Mouse (Mus musculus) neural tube, embryonic 10.5 days (tissue): ENCODE data around the gene Cpa4.

ENCODE experiments used
- DNase-seq: peaks from one replicate; pipeline ENCODE4 v3.0.0-alpha.2; 2017; ENCODE audit warnings: low spot score; ENCODE audit errors: extremely low spot score

Gene Cpa4

GRCm38 (mm10) chr6:30591851-30592404, 23.8 kb downstream of the Cpa4 start:
- no peak for DNase-seq

DNA sequence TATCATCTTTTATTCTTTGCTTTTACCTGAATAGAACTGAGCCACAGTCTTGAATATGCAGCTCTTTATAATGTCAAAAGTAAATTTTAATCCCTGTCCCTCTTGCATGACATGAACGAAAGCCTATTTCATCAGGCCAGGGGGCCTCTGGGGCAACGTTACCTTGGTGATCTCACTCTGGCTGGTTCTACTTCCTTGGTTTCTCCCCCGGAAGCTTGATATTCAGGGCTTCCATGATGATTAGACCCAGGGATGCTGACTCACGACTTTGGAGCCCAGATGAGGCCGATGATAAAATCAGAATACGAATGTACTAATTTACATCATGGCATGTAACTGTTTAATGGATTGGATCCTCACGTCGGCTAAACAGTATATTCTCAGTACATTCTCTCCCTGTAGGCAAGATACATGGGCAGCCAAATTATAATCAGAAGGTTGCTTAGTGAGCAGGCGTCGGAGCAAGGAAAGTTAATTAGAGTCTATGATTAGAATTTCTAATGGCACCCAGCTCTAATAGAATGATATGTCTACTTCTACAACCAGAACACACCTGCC, 24.3 kb downstream of the Cpa4 start:
- no peak for DNase-seq

GRCm38 (mm10) chr6:30594364-30594763, 26.2 kb downstream of the Cpa4 start:
- DNase-seq, result no peak

GRCm38 (mm10) chr6:30596230-30596898, 28.2 kb downstream of the Cpa4 start:
- no peak for DNase-seq

- DNase-seq, result no peak
Measured at GRCm38 (mm10) chr6:30600033-30600432, 31.9 kb downstream of the Cpa4 start.

DNA sequence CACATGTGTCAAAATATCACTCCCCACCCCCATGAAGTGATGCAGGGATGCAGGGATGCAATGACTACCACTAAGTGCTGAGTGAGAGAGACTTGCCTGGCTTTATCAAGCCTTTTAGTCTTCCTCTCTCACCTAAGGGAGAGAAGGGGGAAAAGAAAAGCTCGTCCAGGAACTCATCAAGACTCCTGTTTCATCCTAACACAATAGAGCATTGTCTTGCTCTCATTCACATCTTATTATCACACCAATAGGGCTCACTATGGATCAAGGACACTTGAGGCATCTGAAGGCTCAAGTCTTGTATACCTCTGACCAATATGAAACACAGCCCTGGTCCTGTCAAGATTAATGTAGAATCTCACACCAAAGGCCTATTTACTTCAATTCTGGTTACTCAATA, 32.8 kb downstream of the Cpa4 start:
- no peak for DNase-seq

DNA sequence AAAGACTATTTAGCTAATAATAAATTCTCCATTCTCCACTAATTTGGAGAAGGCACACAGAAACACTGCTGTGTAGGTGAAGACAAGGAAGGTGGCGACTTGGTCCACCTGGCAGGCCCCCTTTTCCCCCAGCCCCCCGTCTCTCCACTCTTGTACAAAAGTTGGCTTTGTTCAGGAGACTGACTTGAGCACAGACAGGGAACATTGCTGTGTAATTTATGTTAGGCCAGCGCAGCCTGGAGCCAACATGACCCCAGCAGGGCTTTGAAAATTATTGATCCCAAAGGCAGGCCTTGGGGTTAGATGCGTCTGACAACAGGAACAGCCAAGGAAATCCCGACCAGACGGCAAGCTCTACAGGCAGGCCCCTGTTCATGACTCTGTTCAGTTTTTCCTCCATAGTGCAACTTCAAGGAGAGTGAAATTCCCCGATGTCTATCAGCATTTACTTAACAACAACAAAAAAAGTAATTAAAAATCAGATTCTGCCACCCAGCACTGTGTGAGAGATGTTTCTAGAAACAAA, 36.2 kb downstream of the Cpa4 start:
- no peak for DNase-seq

- no peak for DNase-seq
Measured at GRCm38 (mm10) chr6:30605111-30605510, 36.9 kb downstream of the Cpa4 start.

DNA sequence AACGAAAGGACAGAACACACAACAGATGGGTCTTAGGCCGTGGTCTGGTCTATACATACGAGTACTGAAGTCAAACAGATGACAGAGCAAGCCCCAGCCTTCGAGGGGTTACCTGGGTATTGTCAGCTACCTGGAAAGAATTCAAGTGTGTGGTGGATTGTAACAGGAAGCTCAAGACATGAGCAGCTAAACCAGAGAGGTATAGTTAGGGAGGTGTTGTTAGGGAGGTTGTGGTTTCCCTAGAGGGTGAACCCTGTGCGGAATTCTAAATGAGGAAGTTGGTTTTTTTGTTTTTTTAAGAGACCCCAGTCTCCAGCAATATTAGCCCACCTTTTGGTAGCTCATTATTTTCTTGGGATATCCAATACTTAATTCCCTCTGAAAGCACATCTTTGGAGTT, 37.5 kb downstream of the Cpa4 start:
- no peak for DNase-seq

GRCm38 (mm10) chr6:30610710-30611109, 42.5 kb downstream of the Cpa4 start, which contains the start of gene Cpa5:
TSS of gene Cpa5 (plus strand) at chr6:30611010.
- DNase-seq, result no peak

DNA sequence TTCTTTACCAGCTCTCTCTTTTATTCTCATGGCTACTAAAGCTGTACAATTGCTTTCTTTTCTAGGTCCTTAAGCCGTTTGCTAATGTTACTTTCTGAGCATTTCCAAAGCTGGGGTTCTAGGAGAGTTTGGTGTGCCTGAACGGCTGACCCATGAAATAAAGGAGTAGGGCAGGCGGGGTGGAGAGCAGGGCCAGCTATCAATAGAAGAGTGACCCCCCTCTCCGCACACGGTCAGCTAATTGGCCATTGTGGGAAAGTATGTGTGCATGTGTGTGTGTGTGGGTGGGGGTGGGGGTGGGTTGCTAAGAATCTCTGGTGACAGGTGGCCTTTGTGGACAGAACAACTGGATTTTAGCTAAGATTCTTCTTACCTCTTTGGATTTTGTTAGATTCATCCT, 43.0 kb downstream of the Cpa4 start:
- no peak for DNase-seq

DNA sequence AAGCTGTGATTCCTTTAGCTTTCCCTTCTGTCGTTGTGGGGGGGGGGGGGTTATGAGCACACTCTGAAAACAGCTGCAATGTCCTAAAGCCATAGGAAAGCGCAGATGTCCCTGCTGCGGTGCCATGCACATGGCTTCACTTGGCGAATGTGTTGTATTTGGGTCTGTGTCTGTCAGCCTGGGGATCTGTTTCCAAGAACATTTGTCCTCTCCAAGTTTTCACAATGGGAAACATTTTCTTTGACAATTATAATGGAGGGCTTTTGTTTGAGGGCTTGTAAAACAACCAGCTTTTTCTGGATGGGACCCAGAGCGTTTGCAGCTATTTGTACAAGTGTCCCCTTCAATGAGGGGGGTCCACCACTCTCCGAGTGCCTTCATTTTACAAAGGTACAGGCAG, 46.1 kb downstream of the Cpa4 start:
- DNase-seq, result no peak

DNA sequence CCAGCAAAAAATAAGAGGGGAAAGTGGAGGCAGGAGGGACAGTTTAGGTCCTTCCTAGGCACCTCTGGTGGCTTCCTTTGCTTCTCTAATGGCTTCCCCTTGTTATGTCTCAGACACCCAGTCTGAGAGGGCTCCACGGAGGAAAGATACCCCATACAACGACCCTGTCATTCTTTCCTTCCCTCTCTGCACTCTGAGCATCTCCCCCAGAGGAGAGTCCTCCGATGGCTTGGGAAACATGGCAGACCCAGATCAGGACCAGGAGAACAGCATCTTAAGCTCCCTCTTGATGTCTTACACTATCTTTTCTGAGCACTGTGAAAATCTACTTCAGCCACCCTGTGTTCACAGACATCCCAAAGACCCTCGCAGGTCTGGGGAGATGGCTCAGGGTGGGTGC, 47.6 kb downstream of the Cpa4 start:
- no peak for DNase-seq

- peak; percentile 67 for DNase-seq
Measured at GRCm38 (mm10) chr6:30616491-30616941, 48.3 kb downstream of the Cpa4 start.

DNA sequence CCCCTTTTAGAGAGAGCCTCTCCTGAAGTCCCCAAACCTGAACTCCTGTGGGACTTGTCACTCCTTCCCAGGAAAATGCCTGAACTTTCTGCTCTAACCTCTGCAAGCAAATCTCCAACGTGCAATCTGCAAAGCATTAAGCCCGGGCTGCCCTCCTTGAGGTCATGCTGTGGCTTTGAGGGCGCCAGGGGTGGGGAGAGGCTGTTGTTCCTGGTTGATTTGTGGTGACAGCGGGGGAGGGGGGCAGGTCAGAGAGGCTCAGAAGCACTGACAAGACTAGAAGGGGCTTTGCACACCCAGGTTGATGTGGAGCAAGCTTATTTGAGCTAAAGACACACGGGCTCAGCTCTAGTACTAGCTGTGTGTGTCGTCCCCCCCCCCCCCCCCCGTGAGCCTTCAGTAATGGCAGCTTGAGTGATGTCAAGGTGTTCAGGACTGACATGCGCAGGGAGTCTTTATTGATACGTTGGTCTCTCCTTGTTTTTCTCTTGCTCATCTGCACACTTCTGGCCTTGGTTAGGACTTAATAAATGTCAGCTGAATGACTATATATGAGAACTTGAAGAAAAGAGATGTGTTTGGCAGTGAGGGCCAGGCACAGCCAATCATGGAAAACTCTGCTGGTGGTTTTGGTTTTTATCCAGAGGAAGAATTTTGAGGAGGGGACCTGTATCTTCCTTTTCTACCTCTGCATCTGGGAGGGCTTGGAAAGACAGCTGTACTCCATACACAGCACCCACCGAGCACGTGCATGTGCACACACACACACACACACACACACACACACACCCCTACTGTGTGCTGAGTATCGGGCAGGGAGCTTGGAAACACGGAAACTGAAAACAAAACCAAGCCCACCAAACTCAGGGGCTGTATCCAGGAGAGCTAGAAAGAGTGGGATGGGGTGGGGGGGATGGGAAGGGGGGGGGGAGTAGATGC, 49.1 kb downstream of the Cpa4 start:
- peak; percentile 92 for DNase-seq

DNA sequence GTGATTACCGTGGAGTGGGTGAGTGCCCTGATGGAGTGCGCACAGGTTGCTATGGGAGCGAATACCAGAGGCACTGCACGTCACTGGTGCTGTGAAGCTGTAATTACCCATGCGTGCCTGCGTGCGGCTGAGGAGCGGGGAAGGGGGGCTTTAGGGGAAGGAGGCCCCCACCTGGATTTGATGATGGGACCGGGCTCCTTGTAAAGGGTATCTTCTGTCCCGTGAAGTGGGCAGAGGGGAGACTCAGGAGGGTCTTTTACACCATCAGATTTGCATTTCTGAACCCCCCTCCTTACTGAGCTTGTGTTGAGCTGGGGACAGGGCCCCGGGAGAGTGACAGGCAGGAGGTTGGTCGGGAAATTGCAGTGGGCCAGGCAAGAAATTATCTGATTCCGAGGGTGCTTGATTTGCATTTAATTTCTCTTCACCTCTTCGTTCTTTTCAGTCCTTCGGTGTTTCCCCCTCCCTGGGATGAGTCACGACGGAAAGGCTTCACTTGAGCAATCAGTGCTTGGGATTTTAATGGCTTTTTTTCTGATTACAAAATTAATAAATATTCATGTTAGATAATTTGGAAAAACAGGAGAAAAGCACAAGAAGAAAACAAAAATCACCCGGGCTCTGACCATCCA, 49.9 kb downstream of the Cpa4 start:
- peak; percentile 71 for DNase-seq

DNA sequence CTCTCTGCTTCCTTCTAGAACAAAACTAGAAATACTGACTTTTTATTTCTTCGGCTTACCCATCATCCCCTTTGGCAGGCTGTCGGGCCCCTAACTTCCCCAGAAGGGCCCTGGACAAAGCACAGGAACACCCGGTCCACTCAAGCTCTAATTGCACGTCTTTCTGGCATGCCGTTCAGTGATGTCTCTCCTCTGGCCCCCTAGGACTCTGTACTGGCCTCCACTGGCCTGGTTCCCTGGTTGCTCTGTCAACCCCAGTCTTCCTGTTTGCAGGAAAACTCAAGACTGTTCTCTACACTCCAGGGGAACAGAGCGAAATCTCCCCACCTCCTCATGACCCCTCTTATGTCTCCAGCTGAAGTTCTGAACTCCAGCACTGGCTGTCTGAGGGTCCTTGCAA, 50.6 kb downstream of the Cpa4 start:
- DNase-seq, result no peak

GRCm38 (mm10) chr6:30619606-30620005, 51.4 kb downstream of the Cpa4 start:
- DNase-seq, result no peak

GRCm38 (mm10) chr6:30620591-30620990, 52.4 kb downstream of the Cpa4 start:
- DNase-seq, result no peak

GRCm38 (mm10) chr6:30620994-30621393, 52.8 kb downstream of the Cpa4 start:
- no peak for DNase-seq

DNA sequence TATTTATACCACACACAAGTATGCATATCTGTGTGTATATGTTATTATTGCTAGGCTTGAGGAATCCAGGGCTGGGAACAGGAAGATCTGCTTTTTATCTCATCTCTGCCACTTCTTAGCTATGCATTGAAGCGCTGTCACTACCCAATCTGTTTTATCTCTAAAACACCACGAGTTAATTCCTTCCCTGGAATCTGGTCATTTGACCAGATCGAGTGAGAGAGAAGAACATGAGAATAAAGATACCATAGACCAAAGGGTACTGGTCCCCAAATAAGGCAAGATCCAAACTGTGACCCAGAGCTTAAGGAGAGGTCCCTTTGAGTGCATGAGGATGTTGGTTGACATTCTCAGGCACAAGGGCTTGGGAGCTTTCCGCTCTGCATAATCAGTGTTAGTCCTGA, 53.8 kb downstream of the Cpa4 start:
- DNase-seq, result no peak
